Mouse (Mus musculus) thymus, postnatal 0 days (tissue): ENCODE measurements at regions not wholly inside any gene's neighbourhood (a gene's known extent, or its start where the extent isn't known, plus 50 kb on each side); places are given as distances from the start of the nearest gene placed in this dataset.

Source experiments
- DNase-seq: peaks from one replicate; pipeline ENCODE4 v3.0.0-alpha.2; 2015; ENCODE audit warnings: low spot score

- DNase-seq: no peak
Measured at GRCm38 (mm10) chr16:30118876-30119275, 54.7 kb downstream of the Hes1 start.

GRCm38 (mm10) chr16:30120330-30121265 is 56.4 kb downstream of the Hes1 start:
- DNase-seq: no peak

- no peak for DNase-seq
Measured at GRCm38 (mm10) chr16:30121596-30121995, 57.4 kb downstream of the Hes1 start.

DNA sequence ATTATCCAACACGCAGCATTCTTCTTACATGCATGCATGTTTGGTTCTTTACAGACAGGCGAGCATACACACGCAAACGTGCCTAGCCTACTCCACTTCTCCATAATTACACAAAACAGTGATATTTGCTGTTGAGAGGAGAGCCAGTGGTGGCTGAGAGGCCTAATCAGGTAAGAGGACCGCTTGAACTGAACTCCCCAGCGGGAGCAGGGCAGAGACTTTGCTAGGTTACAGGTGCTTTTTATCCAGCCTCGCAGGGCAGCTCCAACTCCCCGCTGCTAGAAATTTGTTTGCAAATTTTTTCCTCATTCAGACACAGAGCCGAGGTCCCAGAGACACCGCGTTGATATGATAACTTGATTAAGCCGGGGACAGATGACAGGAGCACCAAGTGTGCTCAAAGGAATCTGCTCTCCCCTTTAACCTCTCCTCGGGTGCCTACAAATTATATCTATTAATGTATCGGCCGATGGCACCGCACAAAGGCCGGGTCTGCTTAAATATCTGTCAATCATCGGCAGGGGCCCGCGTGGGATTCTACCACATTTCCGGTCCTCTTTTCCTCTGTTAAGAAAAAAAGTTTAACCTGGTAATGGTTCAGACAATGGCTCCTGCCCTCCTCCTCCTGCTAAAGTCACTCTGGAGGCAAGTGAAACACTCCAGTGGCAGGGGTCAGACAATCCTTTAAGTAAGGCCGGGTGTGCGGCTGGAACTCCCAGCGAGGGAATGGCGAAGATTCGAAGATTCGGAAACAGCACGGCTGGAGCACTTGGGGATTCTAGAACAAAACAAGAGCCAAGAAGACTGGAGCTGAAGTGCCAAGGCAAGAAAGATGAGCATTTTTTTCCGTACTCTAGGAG is 58.3 kb downstream of the Hes1 start:
- DNase-seq: no peak

DNA sequence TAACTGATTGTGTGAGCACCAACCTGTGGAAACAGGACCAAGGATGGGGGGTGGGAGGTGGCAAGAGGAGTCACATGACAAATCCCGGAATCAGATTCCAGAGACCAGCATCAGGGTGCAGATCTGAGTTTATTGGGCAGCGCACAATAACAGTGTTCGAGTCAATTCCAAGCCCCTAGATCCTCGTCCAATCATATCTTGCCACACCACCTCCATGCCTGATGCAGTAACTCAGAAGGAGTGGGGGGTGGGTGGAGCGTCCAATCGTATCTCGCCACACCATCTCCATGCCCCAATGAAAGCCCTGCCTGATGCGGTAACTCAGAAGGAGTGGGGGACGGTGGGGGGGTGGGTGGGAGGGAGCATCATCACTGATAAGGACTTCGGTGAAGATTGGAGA is 62.8 kb downstream of the Hes1 start:
- no peak for DNase-seq

DNA sequence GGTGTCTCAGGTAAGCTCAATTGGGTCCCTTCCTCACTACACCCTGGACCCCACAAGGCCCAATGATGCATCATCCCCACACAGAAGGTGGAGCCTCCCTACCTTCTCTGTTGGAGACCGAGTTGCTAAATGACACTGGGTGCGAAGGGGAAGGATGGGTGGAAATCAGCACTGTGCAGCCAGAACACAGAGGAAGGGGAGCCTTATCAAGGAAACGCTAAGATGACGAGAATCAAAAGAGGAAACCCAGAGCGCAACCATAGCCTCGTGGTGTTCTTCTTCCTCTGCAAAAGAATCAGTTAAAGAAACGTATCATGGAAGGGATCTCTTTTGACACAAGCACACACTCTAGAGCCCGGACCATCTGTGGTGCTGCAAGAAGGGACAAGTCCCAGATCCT is 64.6 kb downstream of the Hes1 start:
- no peak for DNase-seq

GRCm38 (mm10) chr16:30129218-30130112 is 65.3 kb downstream of the Hes1 start:
- no peak for DNase-seq

DNA sequence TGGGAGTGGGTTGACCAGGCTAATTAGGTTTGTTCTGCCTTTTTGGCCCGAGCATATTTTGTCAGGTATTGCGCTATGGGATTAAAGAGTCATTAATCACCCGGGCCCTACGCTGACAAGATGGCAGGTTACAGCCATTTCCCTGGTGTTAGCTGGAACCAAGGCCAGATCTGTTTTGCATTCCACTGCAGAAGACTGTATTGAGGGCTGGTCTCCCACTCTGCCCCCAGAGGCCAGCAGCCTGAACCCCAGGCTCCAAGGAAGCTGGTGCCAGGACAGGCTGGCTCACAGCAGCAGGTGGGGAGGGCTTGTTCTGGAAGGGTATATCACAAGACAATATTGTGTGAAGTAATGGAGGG is 65.9 kb downstream of the Hes1 start:
- DNase-seq: no peak

DNA sequence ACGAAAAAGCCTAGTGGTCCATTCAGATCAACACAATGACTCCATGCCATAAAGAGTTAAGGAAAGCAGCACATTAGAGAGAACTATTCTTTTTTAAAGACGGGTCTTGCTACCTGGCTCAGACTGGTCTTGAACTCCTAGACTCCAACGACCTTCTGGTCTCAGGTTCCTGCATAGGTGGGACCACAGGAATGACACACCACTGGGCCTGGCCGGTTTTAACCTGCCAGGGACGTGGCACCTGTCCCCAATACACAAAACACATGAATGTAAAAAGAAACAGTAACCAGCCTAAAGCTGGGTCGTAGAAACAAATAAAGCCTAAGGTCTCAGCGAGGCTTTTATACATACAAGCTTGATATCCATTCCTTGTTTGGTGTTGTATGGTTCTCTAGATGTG is 67.9 kb downstream of the Hes1 start:
- DNase-seq: no peak

GRCm38 (mm10) chr16:30134642-30135165 is 70.5 kb downstream of the Hes1 start:
- DNase-seq: no peak

- no peak for DNase-seq
Measured at GRCm38 (mm10) chr16:30136849-30137248, 72.7 kb downstream of the Hes1 start.

DNA sequence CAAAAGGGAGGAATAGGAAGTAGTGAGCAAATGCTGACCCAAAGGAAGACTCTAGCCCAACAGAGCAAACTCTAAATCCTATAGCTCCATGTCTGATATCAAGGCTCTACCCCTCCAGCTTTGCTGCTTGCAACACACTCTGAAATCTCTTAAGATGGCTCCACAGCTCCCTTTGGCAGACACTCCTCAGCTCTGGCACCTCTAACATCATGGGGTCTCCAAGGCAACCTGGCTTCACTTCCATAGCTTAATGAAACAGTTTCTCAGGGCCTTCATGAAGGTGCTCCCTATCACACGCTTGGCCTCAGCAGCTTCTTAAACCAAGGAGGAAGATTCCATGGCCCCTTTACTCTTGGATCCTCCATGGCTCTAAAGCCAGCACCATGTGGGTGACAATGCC is 73.6 kb downstream of the Hes1 start:
- DNase-seq: no peak

DNA sequence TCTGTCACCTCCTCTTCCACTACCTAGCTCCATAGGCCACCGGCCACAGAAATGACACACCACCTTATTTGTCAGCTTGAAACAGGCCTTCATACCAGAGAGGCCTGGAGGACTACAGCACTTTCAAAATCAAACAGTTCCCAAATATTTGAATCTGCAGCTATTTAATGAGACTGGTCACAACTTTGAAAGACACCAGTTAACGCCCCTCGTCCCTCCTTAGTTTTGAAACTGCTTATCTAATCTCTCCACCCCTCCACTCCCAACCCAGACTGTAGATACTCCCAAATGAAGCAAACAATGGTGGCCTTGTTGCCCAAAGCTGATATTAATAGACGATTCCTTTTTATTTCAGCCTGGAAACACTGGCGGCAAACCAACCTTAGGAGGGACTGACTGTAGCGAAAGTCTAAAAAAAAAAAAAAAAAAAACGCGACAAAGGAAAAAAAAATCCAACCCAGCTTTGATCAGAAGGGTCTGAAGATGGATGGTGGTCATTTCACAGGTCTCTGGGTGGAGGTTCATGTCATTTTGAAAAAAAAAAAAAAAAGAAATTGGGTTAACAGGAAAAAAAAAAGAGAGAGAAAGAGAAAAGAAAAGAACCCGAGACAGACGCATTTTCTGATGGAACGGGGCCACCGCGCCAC is 80.8 kb downstream of the Hes1 start:
- DNase-seq: no peak

GRCm38 (mm10) chr16:30145465-30146207 is 81.5 kb downstream of the Hes1 start:
- DNase-seq: peak; percentile 53

GRCm38 (mm10) chr16:30146208-30146525 is 82.0 kb downstream of the Hes1 start:
- DNase-seq: no peak

GRCm38 (mm10) chr16:30147296-30147695 is 83.1 kb downstream of the Hes1 start:
- no peak for DNase-seq

GRCm38 (mm10) chr16:30151104-30151503 is 86.9 kb downstream of the Hes1 start:
- DNase-seq: no peak

GRCm38 (mm10) chr16:30155070-30155469 is 90.9 kb downstream of the Hes1 start:
- DNase-seq: no peak

- DNase-seq: no peak
Measured at GRCm38 (mm10) chr16:30155486-30156246, 91.5 kb downstream of the Hes1 start.
